Mouse (Mus musculus) cerebral cortex, adult 2 months (tissue): ENCODE results near the gene Cpa2.

Source experiments
- WGBS: fragments of 180-500 bp; shearing (Covaris S2); methylation state at CpG from one replicate; pipeline ENCODE4 v1.1.7; 2018; 5-methylcytosine and 5-hydroxymethylcytosine counted together

The Cpa2 gene

DNA sequence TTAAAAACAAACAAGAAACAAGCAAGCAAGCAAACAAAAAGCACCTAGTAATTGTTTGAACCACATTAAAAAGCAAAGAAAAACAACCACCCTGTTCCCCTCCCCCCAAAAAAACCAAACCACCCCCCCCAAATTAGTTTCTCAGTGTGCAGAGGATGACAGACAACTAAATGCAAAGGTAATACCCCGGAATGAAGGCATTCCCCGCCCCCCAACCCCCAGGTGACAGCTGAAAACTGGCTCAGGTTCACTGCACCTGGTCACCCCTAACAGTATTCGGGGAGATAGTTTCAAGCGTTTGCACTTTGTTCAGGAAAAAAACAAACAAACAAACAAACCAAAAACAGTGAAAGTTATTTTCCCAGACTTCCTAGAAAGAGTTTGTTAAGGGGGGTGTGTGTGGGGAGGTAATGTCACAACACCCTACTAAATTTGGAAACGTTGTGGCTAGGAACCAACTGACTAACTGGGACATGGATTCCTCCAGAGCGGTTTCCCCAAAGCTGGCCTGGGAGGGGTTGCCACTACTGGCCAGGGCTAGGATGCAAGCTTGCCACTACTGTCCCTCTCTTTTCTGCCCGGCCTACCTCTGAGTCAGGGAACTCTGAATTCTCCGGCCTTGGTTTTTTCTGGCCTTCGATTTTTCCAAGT is 6.4 kb downstream of the Cpa2 start:
- 36% methylated on average over 9 of the region's 9 CpGs for WGBS

DNA sequence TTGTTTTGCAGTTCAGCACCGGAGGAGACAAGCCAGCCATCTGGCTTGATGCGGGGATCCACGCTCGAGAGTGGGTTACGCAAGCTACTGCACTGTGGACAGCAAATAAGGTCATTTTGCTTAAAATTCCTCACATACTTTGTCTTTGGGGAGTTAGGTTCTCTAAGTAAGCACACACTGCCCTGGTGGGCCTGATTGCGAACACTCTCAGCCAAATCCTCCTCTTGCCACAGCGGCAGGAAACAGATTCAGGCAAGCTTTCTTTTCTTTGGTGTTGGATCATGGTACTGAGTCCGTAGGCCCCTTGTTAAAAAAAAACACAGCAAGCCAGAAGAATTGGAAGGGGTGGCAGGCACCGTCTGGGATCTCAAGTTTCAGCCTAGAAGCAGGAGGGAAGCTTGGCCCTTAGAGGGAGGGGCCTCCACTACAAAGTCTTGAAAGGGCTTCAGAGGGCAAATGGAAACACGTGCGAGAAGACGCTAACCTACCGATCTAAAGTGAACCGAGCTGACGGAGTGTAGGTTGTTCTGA is 7.9 kb downstream of the Cpa2 start:
- 44% methylated on average over 15 of the region's 15 CpGs for WGBS

DNA sequence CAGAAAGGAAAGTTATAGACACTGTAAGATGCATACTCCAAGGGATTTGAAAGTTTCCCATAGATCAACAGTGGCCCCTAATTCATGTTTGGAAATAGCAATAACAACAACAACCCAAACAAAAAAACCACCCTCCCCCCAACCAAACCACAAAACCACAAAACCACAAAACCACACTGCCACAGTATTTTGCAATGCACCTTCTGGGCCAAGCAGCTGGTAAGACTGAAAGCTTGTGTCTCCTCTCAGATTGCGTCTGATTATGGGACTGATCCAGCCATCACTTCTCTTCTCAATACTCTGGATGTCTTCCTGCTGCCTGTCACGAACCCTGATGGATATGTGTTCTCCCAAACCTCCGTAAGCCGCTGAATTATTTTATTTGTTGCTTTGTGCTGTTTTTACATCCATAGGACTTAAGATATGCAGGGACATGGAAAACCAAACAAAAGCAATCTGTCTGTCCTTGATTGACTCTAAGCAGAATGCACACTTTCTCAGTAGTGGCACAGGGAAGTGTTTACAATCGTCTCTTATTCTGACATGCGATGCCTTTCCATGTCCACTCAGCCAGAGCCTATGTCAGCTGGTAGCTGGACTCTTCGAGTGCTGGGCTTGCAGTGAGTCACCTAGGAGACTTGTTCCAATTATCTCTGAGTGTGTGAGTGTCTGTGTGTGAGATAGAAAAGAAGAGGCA is 9.3 kb downstream of the Cpa2 start:
- WGBS = 50% methylated on average over 7 of the region's 7 CpGs

- WGBS = 16% methylated on average over 23 of the region's 23 CpGs
These were observed 10.5 kb downstream of the Cpa2 start for GRCm38 (mm10) chr6:30551644-30552580.

GRCm38 (mm10) chr6:30552628-30553027 is 11.2 kb downstream of the Cpa2 start:
- WGBS = 24% methylated on average over 6 of the region's 6 CpGs

- 59% methylated on average over 7 of the region's 7 CpGs for WGBS
These were observed 12.1 kb downstream of the Cpa2 start for GRCm38 (mm10) chr6:30553381-30554010.

DNA sequence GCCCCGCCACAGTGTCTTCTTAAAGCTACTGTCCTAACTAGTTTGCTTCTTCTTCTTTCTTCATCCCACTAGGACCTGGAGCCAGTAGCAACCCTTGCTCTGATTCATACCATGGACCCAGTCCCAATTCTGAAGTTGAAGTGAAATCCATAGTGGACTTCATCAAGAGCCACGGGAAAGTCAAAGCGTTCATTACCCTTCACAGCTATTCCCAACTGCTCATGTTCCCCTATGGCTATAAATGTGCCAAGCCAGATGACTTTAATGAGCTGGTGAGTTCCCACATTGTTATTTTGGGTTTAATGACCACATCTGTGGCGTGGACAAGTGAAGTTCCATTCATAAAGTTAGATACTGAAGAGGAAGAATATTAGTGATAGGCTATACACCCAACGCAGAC is 12.7 kb downstream of the Cpa2 start:
- 93% methylated on average over 5 of the region's 5 CpGs for WGBS

DNA sequence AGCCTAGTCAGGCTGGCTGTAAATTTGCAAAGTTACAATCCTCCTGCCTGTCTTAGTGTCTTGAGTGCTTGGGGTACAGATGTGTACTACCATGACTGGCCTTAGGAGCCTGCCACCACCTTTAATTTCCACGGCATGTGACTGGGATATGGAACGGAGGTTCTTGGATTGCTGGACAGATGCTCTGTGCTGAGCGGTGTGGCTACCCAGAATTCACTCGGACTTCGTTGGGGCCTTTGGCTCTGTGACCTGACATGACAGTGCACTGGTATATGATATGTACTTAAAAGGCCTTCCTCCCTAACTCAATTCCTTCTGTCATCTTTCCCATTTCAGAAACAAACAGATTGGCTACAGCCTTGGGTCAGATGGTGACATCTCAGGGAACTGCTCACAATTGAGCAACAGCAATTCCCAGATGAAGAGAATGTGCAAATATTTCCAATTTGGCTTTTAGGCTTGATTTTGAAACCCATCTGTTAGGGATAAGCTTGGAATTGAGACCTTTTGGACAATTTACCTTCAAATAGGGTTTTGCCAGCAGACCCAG is 13.3 kb downstream of the Cpa2 start:
- WGBS = 93% methylated on average over 5 of the region's 5 CpGs

- WGBS = 17% methylated on average over 4 of the region's 9 CpGs
These were observed 14.7 kb downstream of the Cpa2 start for GRCm38 (mm10) chr6:30556080-30556479.

- WGBS = 32% methylated on average over 1 of the region's 1 CpGs
These were observed 18.3 kb downstream of the Cpa2 start for GRCm38 (mm10) chr6:30559726-30560125.

DNA sequence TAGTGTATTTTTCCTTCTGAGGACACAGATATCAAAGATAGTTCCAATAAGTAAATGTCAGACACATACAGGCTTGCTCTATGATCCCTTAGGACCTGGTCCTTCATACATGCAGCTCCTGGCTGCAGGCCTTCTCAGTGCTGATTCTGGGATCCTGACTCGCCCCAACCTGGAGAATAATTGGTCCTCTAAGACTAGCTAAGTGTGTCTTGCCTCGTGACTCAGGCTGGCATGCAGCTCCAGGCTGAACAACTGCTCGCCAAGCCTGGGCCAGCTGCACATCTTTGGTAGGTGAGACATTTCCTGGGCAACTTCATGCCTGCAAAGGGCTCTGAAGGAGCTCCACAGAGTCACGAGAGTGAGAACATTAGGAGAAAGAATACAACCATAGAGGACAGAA is 20.8 kb downstream of the Cpa2 start:
- WGBS = 58% methylated on average over 4 of the region's 4 CpGs

GRCm38 (mm10) chr6:30563575-30563974 is 22.2 kb downstream of the Cpa2 start:
- 89% methylated on average over 6 of the region's 6 CpGs for WGBS

- whole genome bisulfite sequencing = 95% methylated on average over 6 of the region's 6 CpGs
These were observed 22.7 kb downstream of the Cpa2 start for GRCm38 (mm10) chr6:30564051-30564450.

GRCm38 (mm10) chr6:30568069-30568468 is 26.7 kb downstream of the Cpa2 start, which contains the start of gene Cpa4:
Cpa4 (plus strand) TSS chr6:30568369.
- WGBS = 67% methylated on average over 5 of the region's 5 CpGs

GRCm38 (mm10) chr6:30569331-30569730 is 27.9 kb downstream of the Cpa2 start:
- WGBS = 61% methylated on average over 10 of the region's 10 CpGs

DNA sequence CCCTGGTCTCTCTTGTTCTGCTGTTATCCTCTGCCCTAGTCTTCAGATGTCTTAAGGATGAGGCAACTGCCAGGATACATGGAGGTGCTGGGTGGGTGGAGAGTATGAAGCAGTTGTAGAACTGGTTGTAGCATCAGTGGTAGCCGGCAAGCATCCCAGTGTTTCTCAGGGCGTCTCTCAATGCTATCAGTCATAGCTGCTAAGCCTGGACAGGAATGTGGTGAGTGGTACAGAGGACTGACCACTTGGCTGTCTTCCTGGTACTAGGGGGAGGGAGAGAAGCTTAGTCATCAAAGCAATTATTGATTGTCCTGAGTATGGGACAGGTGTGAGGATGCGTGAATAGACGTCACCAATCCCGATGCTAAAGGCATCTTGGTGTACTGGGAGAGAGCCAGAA is 28.6 kb downstream of the Cpa2 start:
- 64% methylated on average over 5 of the region's 5 CpGs for WGBS

GRCm38 (mm10) chr6:30572456-30573311 is 31.3 kb downstream of the Cpa2 start:
- WGBS = 27% methylated on average over 20 of the region's 20 CpGs

DNA sequence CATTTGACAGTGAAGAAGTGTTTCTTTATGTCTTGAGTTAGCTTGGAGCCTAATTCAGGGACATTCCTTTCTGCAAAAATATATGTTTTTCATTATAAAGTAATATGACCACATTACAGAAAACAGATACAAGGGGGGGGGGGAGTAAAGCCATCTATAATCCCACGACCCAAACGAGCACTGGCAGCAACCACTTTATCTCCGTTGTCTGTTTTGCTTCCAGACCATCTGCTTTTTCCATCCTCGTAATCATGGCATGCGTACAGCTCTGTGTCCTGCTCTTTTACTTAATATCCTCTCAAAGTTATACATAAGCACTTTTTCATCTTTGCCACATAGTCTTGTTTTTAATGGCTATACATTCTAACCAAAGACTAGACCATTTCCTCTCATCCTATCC is 32.0 kb downstream of the Cpa2 start:
- 50% methylated on average over 5 of the region's 5 CpGs for WGBS

DNA sequence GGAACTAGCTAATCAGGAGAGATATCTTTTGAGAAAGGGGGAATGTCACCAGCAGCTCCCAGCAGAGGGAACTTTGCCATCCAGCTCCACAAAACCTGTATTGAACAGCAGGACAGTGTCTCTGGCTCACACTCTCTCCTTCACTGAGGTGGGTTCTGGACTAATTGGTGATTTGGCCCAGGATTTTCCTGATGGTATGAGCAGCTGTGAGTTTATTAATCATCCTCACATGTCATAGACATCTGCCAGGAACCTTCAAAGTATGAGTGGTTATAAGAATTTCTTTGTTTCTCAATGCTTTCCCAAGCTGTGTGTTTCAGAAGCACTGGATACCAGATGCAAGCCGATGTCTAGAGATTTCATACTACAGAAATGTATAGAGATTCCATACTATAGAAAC is 33.6 kb downstream of the Cpa2 start:
- WGBS = 92% methylated on average over 1 of the region's 1 CpGs

DNA sequence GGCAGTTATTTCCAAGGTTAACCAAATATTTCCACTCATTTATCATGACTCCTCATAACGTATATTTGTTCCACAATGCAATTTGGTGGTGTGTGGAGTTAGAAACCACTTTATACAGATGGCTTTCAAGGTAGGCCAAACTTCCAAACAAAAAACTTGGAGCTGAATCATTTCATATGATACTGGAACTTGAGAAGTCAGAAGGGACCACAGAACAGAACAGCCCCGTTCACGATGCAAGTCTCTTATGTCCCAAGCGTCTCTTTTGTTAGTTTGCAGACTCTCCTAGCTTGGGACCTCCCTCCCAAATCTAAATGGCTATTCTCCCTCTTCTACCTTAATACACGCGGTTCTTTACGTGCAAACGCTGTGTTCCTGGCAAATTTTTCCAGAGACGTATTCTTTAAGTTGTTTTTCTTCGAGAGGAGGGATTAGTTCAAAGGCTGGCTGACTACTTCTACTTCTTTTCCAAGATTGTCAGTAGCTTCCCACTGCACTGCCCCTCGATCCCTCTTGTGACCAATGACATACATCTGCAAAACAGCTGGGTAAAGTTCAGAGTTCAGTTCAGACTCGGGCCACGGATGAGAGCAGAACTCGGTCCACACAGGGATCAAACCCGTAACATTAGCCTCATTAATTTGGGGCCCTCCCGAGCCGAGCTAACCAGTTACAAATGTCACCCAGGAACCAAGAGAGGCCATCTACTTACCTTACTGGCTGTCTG is 35.3 kb downstream of the Cpa2 start:
- 88% methylated on average over 17 of the region's 17 CpGs for WGBS
